Mouse (Mus musculus): ENCODE data around the gene Gkap1. TPM values are rescaled to one million over a fixed set of nuclear protein-coding genes. Genes with fewer than 3 reads are reported as not detected.

Gene Gkap1
- total and polyA plus RNA-seq, 2 experiments: 3.5 to 14.9 TPM

- 23% methylated on average over 5 of the region's 5 CpGs for WGBS
- H3K4me3 ChIP-seq (ENCODE audit: insufficient read depth, low read depth, low read length): no peak overlapping the region
- H3K27me3 ChIP-seq (ENCODE audit: control insufficient read depth, insufficient read depth, low read length): no peaks in the 10 kb centered on the region
- H3K79me2 ChIP-seq (ENCODE audit: control insufficient read depth, insufficient read depth, low read length): peaks cover 56% of the 10 kb centered on the region
- H3K4me1 ChIP-seq (ENCODE audit: control insufficient read depth, insufficient read depth, low read length): peaks cover 40% of the 10 kb centered on the region
- DNase-seq (ENCODE audit: extremely low read depth, low read depth, low spot score): peak; percentile 52
- TF ChIP-seq CTCF (IDR thresholded peaks at IDR 0.05; ENCODE audit: low read depth, low read length): no peak
- H3K9ac ChIP-seq (ENCODE audit: low read depth, low read length): no peak overlapping the region
- H3K36me3 ChIP-seq (ENCODE audit: control insufficient read depth, insufficient read depth, low read length): no peaks in the 10 kb centered on the region
- no peak overlapping the region for H3K27ac ChIP-seq (replicated peaks; ENCODE audit: insufficient read depth, low read depth, low read length)
Observed at GRCm38 (mm10) chr13:58210441-58210840, 65.1 kb downstream of the Gkap1 start.

- peaks cover 60% of the 10 kb centered on the region for H3K79me2 ChIP-seq (ENCODE audit: control insufficient read depth, insufficient read depth, low read length)
- H3K4me1 ChIP-seq (ENCODE audit: control insufficient read depth, insufficient read depth, low read length): peaks cover 35% of the 10 kb centered on the region
- no peak for DNase-seq (ENCODE audit: extremely low read depth, low read depth, low spot score)
- TF ChIP-seq POLR2A (IDR thresholded peaks at IDR 0.05; ENCODE audit: extremely low read depth, insufficient read depth, low read length) (no peak), CTCF (IDR thresholded peaks at IDR 0.05; ENCODE audit: low read depth, low read length) (no peak)
- H3K9ac ChIP-seq (ENCODE audit: low read depth, low read length): no peak overlapping the region
- no peak overlapping the region for H3K4me3 ChIP-seq (ENCODE audit: insufficient read depth, low read depth, low read length)
- H3K36me3 ChIP-seq (ENCODE audit: control insufficient read depth, insufficient read depth, low read length): no peaks in the 10 kb centered on the region
- peak overlapping the region; percentile 56 for H3K27ac ChIP-seq (replicated peaks; ENCODE audit: insufficient read depth, low read depth, low read length)
- no peaks in the 10 kb centered on the region for H3K27me3 ChIP-seq (ENCODE audit: control insufficient read depth, insufficient read depth, low read length)
- 58% methylated on average over 4 of the region's 4 CpGs for WGBS
Observed at GRCm38 (mm10) chr13:58206084-58206483, 69.4 kb downstream of the Gkap1 start.

- H3K36me3 ChIP-seq (ENCODE audit: control insufficient read depth, insufficient read depth, low read length): no peaks in the 10 kb centered on the region
- H3K27ac ChIP-seq (replicated peaks; ENCODE audit: insufficient read depth, low read depth, low read length): no peak overlapping the region
- H3K4me1 ChIP-seq (ENCODE audit: control insufficient read depth, insufficient read depth, low read length): peaks cover 28% of the 10 kb centered on the region
- H3K79me2 ChIP-seq (ENCODE audit: control insufficient read depth, insufficient read depth, low read length): peaks cover 60% of the 10 kb centered on the region
- H3K9ac ChIP-seq (ENCODE audit: low read depth, low read length): no peak overlapping the region
- no peaks in the 10 kb centered on the region for H3K27me3 ChIP-seq (ENCODE audit: control insufficient read depth, insufficient read depth, low read length)
- no peak overlapping the region for H3K4me3 ChIP-seq (ENCODE audit: insufficient read depth, low read depth, low read length)
- TF ChIP-seq CTCF (IDR thresholded peaks at IDR 0.05; ENCODE audit: low read depth, low read length) (no peak), POLR2A (IDR thresholded peaks at IDR 0.05; ENCODE audit: extremely low read depth, insufficient read depth, low read length) (no peak)
- WGBS: 41% methylated on average over 4 of the region's 4 CpGs
- no peak for DNase-seq (ENCODE audit: extremely low read depth, low read depth, low spot score)
Observed at GRCm38 (mm10) chr13:58204986-58205385, 70.5 kb downstream of the Gkap1 start.

- Histone ChIP-seq H3K36me3 (ENCODE audit: control insufficient read depth, insufficient read depth, low read length) (no peaks in the 10 kb centered on the region), H3K27ac (replicated peaks; ENCODE audit: insufficient read depth, low read depth, low read length) (no peak overlapping the region), H3K79me2 (ENCODE audit: control insufficient read depth, insufficient read depth, low read length) (peaks cover 63% of the 10 kb centered on the region), H3K4me3 (ENCODE audit: insufficient read depth, low read depth, low read length) (no peak overlapping the region), H3K4me1 (ENCODE audit: control insufficient read depth, insufficient read depth, low read length) (peaks cover 21% of the 10 kb centered on the region), H3K9ac (ENCODE audit: low read depth, low read length) (no peak overlapping the region), H3K27me3 (ENCODE audit: control insufficient read depth, insufficient read depth, low read length) (no peaks in the 10 kb centered on the region)
- no peak for DNase-seq (ENCODE audit: extremely low read depth, low read depth, low spot score)
- WGBS: 93% methylated on average over 3 of the region's 3 CpGs
- TF ChIP-seq POLR2A (IDR thresholded peaks at IDR 0.05; ENCODE audit: extremely low read depth, insufficient read depth, low read length) (no peak), CTCF (IDR thresholded peaks at IDR 0.05; ENCODE audit: low read depth, low read length) (no peak)
Observed at GRCm38 (mm10) chr13:58204202-58204601, 71.3 kb downstream of the Gkap1 start.

- H3K4me3 ChIP-seq (ENCODE audit: insufficient read depth, low read depth, low read length): no peak overlapping the region
- 14% methylated on average over 1 of the region's 1 CpGs for WGBS
- DNase-seq (ENCODE audit: extremely low read depth, low read depth, low spot score): no peak
- no peak overlapping the region for H3K27ac ChIP-seq (replicated peaks; ENCODE audit: insufficient read depth, low read depth, low read length)
- no peaks in the 10 kb centered on the region for H3K27me3 ChIP-seq (ENCODE audit: control insufficient read depth, insufficient read depth, low read length)
- peaks cover 25% of the 10 kb centered on the region for H3K4me1 ChIP-seq (ENCODE audit: control insufficient read depth, insufficient read depth, low read length)
- no peak overlapping the region for H3K9ac ChIP-seq (ENCODE audit: low read depth, low read length)
- H3K79me2 ChIP-seq (ENCODE audit: control insufficient read depth, insufficient read depth, low read length): peaks cover 57% of the 10 kb centered on the region
- TF ChIP-seq CTCF (IDR thresholded peaks at IDR 0.05; ENCODE audit: low read depth, low read length) (no peak), POLR2A (IDR thresholded peaks at IDR 0.05; ENCODE audit: extremely low read depth, insufficient read depth, low read length) (no peak)
- H3K36me3 ChIP-seq (ENCODE audit: control insufficient read depth, insufficient read depth, low read length): no peaks in the 10 kb centered on the region
Observed at GRCm38 (mm10) chr13:58202903-58203302, 72.6 kb downstream of the Gkap1 start.

GRCm38 (mm10) chr13:58201908-58202307 lies 73.6 kb downstream of the Gkap1 start:
- WGBS: 91% methylated on average over 3 of the region's 3 CpGs
- DNase-seq (ENCODE audit: extremely low read depth, low read depth, low spot score): no peak
- no peak overlapping the region for H3K27ac ChIP-seq (replicated peaks; ENCODE audit: insufficient read depth, low read depth, low read length)
- no peaks in the 10 kb centered on the region for H3K27me3 ChIP-seq (ENCODE audit: control insufficient read depth, insufficient read depth, low read length)
- H3K36me3 ChIP-seq (ENCODE audit: control insufficient read depth, insufficient read depth, low read length): no peaks in the 10 kb centered on the region
- no peak overlapping the region for H3K4me3 ChIP-seq (ENCODE audit: insufficient read depth, low read depth, low read length)
- TF ChIP-seq POLR2A (IDR thresholded peaks at IDR 0.05; ENCODE audit: extremely low read depth, insufficient read depth, low read length) (no peak), CTCF (IDR thresholded peaks at IDR 0.05; ENCODE audit: low read depth, low read length) (no peak)
- H3K79me2 ChIP-seq (ENCODE audit: control insufficient read depth, insufficient read depth, low read length): peaks cover 58% of the 10 kb centered on the region
- H3K9ac ChIP-seq (ENCODE audit: low read depth, low read length): no peak overlapping the region
- H3K4me1 ChIP-seq (ENCODE audit: control insufficient read depth, insufficient read depth, low read length): peaks cover 30% of the 10 kb centered on the region
